Mouse (Mus musculus) fat pad, adult 2 months (tissue): ENCODE data around the gene Lrrc8d.
A peak's percentile ranks its signal among the peaks of the same experiment; 100 is the strongest.
"Not testable (repeated sequence)": the region's sequence is repeated elsewhere in the genome, so short reads cannot be mapped to it uniquely, and the experiment has no call there.

Source experiments
- DNase-seq: peaks from one replicate; pipeline ENCODE4 v3.0.0-alpha.2; 2011; ENCODE audit warnings: low read depth, low spot score; ENCODE audit errors: extremely low read depth

Gene Lrrc8d

GRCm38 (mm10) chr5:105853271-105853670 lies 153.5 kb downstream of the Lrrc8d start:
- no peak for DNase-seq

DNA sequence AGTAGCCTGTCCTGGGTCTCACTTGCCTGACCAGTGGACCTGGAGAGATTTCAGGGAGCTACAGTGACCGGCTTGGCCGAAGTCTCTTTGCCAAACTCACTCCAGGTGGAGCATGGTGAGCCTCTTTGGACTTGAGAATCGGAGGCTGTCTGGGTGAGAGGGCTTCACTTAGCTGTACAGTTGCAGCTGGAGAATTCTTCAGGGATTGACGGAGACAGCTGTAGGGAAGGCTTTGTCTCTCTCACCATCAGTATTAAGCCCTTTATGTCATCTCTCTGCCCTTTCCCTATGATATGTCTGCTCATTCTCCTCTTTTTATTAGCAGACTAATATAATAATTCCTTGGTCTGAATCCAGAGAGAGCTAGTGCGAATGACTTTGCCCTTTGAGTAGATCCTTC lies 157.7 kb downstream of the Lrrc8d start:
- no peak for DNase-seq

DNA sequence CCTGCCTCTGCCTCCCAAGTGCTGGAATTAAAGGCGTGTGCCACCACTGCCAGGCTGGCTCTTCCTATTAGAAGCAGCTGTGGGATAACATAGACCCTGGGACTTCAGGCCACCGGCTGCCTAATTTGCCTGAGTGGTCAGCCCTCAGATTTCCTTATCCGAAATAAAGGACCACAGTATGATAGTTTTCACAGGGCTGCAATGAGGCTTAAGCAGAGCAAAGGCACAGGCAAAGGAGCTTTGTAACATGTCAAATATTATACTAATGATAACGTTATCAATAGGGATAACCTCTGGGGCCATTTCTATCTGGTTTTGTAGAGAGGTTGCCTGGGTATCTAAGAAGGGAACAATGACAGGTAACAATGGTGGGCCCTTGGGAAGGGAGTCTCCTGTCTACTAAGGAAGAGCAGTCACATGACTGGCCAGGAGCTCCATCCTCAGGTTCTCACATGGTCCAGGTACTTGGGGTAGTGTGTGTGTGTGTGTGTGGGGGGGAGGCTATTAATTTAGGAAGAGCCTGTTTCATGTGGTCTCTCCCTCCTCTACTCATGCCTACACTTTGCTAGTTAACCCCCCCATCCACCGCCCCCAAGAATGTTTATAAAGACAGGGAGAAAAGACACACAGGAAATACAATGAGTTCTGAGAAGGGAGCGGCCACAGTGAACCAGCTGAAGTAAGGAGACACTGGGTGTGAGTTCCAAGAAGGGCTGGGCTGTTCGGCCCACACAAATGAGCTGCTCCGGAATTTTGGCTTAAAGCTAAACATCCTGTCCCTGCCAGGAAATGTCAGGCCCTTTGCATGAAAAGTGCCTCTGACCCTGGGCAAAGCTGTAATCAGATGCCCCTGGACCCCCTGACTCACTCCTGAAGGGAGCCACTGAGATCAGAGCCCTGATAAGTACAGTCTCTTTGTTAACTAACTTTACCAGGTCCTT lies 159.3 kb downstream of the Lrrc8d start:
- no peak for DNase-seq

DNA sequence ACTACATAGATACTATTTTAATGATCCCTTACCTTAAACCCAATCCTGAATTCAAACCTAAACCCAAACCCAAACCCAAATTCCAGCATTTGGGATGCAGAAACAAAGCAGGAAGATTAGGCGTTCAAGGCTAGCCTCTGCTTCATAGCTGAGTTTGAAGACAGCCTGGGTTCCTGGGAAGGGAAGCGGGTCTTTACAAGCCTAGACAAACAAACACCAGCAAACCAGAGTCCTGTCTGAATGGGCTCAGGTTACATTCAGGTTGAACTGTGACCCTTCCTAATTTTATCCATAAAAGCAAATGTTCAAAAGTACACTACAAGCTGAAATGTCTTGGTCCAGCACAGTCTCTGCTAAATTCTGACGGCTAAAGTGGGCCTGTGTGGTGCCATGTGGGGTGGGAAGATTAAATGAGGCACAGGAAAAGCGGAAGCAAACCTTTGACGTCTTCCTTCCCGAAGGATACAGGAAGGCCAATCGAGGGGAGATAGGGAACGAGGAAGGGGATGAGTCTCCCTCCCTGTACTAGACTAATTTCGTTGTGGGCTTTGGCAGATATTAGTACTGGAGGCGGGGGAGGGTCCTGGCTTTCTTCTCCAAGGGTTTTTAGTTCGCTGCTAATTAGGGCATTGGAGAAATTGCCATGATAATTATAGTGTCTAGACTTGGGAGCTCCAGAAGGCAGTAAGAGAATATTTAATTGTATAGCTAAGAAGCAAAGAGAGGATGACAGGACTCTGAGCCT lies 160.1 kb downstream of the Lrrc8d start:
- no peak for DNase-seq

DNA sequence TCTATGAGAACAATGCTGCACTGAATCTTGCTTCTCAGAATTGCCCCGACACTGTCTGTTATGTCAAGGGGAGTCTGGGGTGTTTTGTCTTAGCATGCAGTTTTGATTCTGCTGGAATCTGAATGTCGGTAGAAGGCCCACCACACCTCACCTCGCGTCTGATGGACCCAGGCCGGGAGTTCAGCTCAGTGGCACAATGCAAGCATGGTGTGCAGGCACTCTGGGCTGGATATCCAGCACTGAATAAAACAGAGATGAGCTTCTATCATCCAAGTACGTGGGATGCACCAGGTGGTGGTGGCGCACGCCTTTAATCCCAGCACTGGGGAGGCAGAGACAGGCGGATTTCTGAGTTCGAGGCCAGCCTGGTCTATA lies 160.7 kb downstream of the Lrrc8d start:
- DNase-seq: no peak

GRCm38 (mm10) chr5:105861616-105862015 lies 161.8 kb downstream of the Lrrc8d start:
- no peak for DNase-seq

DNA sequence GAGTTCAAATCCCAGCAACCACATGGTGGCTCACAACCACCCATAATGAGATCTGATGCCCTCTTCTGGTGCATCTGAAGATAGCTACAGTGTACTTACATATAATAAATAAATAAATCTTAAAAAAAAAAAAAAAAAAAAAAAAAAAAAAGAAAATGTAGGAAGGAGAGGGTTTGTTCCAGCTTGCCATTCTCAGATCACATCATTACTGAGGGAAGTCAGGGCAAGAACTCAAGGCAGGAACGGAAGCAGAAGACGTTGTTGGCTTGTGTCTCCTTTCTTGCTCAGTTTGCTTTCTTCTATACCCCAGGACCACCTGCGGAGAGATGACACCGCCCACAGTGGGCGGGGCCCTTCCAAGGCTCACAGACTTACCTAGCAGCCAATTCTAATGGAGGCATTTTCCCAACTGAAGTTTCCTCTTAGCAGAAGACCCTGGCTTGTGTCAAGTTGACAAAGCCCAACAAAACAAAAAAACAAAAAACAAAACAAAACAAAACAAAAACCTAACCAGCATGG lies 165.4 kb downstream of the Lrrc8d start:
- DNase-seq: not testable (repeated sequence)

DNA sequence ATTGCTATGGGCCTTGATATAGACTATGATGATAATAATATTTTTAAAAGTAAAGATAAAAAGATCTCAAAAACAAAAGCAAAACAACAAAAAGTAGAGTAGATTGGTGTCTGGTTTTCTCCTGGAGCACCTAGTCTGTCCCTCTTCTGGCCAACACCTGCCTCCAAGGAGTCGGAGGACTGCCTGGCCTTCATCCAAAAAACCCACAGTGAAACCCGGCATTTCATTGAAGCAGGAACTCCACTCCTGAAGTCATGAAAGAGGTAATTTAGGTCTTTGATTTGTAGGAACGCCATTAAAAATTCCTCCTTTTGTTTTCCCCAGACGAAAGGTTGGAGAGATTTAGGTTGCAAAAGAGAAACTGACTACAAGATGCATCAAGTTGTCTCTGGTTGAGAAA lies 167.7 kb downstream of the Lrrc8d start:
- no peak for DNase-seq

DNA sequence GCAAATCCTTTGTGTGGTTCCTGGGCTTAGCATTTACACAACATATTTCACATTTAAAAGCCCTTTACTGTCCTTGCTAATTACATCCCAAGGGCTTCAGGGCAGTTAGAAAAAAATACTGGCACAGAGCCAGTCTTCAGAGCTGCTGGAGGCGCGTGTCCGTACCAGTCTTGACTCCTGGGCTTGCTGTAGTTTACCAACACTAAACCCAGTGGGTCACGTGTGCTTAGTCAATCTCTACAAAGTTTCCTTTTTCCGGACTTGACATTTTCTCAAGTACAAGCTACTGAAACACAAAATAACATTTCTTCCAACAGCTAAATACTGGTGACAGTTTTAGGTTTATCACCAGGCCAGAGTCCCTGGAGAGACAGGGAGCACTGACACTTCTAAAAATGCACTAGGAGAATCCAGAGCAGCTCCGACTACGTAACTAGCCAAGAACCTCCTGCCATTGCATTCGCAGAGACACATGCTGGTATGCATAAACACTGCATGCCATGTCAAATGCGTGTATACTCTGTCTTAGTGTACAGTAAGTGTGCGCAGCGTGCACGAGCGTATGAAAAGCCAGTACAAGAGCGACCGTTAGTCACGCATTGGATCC lies 168.2 kb downstream of the Lrrc8d start:
- DNase-seq: peak; percentile 45

- DNase-seq: no peak
Observed at GRCm38 (mm10) chr5:105868593-105868992, 168.8 kb downstream of the Lrrc8d start.

DNA sequence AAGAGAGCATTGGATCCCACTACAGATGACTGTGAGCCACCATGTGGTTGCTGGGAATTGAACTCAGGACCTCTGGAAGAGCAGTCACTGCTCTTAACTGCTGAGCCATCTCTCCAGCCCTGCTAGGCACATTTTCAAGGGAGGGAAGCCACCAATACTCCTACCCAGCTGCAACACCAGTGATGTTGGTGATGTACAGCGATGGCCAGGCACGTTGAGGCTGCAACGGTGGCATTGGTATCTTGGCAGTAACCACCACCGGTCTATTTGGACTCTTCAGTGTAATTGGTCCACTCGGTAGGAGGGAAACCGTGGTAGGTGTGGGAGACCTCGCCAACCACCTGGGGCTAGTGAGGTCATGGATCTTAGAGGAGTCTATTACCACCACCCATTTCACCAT lies 170.0 kb downstream of the Lrrc8d start:
- DNase-seq: no peak

- no peak for DNase-seq
Observed at GRCm38 (mm10) chr5:105871140-105871539, 171.4 kb downstream of the Lrrc8d start.

DNA sequence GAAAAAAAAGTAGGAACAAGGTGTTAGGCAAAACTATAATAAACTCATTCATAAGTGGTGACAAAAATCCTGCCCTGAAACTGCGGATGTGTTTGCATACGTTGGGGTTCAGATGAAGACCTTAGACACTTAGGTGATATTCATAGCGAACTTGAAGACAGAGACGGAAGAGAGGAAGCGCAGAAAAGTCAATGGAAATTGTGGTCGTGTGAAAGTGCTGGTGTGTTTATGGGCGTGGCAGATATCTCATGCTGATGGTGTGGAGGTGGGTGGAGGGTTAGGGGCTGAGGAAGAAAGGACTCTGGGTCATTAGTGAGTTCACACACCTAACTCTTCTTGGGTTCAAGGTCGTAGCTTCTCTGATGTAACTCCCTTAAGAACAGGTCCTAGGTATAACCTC lies 172.4 kb downstream of the Lrrc8d start:
- no peak for DNase-seq

- no peak for DNase-seq
Observed at GRCm38 (mm10) chr5:105872916-105873315, 173.1 kb downstream of the Lrrc8d start.

DNA sequence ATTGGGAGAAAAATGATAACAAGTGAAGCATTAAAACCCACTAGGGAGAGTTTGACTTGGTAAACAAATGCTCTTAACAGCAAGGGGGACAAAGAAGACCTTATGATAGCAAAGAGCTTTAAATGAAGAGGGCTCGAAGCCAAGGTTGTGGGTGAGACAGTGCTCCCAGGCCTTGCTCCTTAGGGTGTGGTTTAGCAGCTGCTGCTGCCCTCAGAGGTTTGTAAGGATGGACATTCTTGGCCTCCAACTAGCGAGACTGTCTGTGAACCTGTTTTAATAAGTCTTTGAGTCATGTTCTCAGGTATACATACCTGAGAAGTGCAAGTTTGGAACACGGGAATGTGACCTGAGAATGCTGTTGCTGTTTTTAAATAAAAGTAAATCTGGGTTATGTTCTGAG lies 174.0 kb downstream of the Lrrc8d start:
- no peak for DNase-seq

- no peak for DNase-seq
Observed at GRCm38 (mm10) chr5:105874476-105874875, 174.7 kb downstream of the Lrrc8d start.

DNA sequence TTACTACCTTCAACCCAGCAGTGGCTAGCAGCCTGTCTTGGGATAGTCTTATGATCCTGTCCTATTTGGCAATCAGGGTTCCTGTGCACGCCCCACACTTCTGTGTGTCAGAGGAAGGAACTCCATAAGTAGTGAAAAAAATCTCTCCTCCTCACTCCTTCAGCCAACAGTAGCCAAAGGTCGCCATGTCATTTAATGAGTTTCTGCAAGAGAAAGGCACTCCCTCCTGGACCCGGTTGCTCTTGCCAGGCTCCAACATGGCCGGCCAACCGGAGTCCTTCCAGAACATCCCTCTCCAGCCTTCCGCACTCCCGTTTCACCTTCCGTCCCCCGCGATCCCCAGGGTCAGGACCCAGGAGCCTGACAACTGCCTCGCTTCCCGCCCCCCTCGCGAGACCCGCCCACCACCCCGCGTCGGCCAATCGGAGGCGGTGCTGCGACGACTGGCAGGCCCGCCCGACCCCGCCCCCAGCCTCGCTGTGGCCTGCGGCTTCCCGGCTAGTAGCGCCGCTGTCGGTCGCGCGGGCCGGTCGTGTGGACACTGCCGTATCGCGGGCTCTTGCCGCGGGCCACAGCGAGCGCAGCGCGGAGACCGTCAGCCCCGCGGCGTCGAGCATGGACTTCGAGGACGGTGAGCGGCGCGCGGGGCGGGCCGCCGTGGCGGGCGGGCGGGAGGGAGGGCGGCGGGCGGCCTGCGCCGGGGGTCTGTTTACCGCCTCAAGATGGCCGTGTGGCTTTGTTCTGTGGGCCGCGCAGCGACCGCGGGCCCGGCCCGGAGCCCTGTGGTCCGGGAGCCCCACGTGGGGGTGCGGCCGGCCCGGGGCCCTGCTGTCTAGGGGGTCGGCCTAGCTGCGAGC lies 176.5 kb downstream of the Lrrc8d start, which contains the start of gene Zfp326:
Gene Zfp326, plus strand, starts transcription at position 498 of the 857 bp plus-strand sequence.
- peak; percentile 37 for DNase-seq

DNA sequence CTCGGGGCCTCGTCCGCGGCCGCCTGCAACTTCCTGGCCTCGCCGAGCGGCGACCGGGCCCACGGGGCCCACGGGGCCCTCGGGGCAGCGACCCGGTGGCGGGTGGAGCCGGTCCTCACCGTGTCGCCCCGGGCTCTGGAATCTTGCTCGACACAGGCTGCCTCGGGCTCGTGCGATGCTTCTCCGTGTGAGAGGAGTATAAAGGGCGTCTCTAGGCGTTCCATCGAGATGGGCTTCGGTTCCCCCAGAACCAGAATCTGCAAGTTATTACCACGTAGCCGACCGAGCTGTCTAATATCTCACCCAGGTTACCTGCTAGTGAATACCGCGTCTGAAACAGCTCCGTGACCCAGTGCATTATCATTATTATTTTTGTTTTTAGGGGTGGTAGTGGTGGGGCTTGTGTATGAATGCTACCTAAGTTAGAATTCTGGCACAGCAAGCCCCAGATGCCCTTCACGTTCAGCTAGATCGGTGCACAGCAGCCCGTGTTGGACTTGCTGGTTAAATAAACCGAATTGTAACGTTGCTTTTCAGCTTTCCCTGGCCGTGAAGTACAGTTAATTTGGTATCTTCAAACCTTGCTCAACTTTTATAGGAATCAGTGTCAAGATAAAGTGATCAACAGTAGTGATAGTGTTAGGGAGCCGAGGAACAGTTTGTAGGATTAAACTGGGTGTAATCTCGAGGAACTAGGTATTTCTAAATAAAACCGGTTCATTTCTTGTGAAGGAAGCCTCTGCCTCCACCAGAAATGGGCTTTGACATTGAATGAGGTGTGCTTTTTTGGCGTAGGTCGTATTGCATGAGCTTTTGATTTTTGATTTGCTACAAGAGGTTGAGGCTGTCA lies 177.4 kb downstream of the Lrrc8d start:
- DNase-seq: no peak
